Mouse (Mus musculus) hindbrain, embryonic 12.5 days (tissue): ENCODE measurements around the gene Adgre5. TPM values are rescaled to one million over a fixed set of nuclear protein-coding genes. Genes with fewer than 3 reads are reported as not detected.

Experiments
- ATAC-seq: fragments of 200-750 bp; cut with Nextera tagmentation; 2 replicates; pipeline ENCODE4 v1.8.0; 2017; ENCODE audit warnings: moderate TSS enrichment; ENCODE audit not compliant: low FRiP score
- H3K27ac ChIP-seq: fragments of 300-500 bp; sonication (generic); 2 replicates; pipeline ENCODE4 v1.5.1; 2016; ENCODE audit warnings: mild to moderate bottlenecking
- H3K27me3 ChIP-seq: fragments of 300-500 bp; sonication (generic); 2 replicates; pipeline ENCODE4 v1.6.1; 2016; ENCODE audit warnings: mild to moderate bottlenecking
- H3K36me3 ChIP-seq: fragments of 300-500 bp; sonication (generic); 2 replicates; pipeline ENCODE4 v1.6.1; 2016; ENCODE audit warnings: mild to moderate bottlenecking
- H3K4me1 ChIP-seq: fragments of 300-500 bp; sonication (generic); 2 replicates; pipeline ENCODE4 v1.6.1; 2016
- H3K4me2 ChIP-seq: fragments of 300-500 bp; sonication (generic); replicated peaks from 2 replicates; pipeline ENCODE4 v1.6.1; 2016; ENCODE audit warnings: mild to moderate bottlenecking
- H3K4me3 ChIP-seq: fragments of 300-500 bp; sonication (generic); 2 replicates; pipeline ENCODE4 v1.5.1; 2016; ENCODE audit warnings: mild to moderate bottlenecking
- H3K9ac ChIP-seq: fragments of 300-500 bp; sonication (generic); 2 replicates; pipeline ENCODE4 v1.6.1; 2016; ENCODE audit warnings: mild to moderate bottlenecking, moderate library complexity
- H3K9me3 ChIP-seq: fragments of 300-500 bp; sonication (generic); replicated peaks from 2 replicates; pipeline ENCODE4 v1.6.1; 2016; ENCODE audit warnings: mild to moderate bottlenecking
- WGBS: fragments of 180-500 bp; shearing (Covaris S2); methylation state at CpG from one replicate; pipeline ENCODE4 v1.1.7; 2016; 5-methylcytosine and 5-hydroxymethylcytosine counted together
- polyA plus RNA-seq: library from polyadenylated mRNA; unstranded; fragments of >200 nt; fragmentation: Nextera tagmentation; extraction: Ambion mirVana; gene quantifications from 2 replicates; pipeline ENCODE4 v1.2.1, GENCODE M21; 2016

Adgre5 gene
- polyA plus RNA-seq, 1 experiment from 2014 or later, result 18.9 TPM

- no peaks in the 10 kb centered on the region for H3K36me3 ChIP-seq
- no peak overlapping the region for H3K4me3 ChIP-seq
- H3K9me3 ChIP-seq, result no peaks in the 10 kb centered on the region
- no peak overlapping the region for H3K9ac ChIP-seq
- H3K27me3 ChIP-seq, result no peaks in the 10 kb centered on the region; the same call in 1 of the 2 replicates
- no peak overlapping the region for H3K27ac ChIP-seq
- ATAC-seq, result no peak
- WGBS, result 75% methylated on average over 5 of the region's 5 CpGs
- H3K4me2 ChIP-seq, result no peak overlapping the region
- H3K4me1 ChIP-seq, result no peaks in the 10 kb centered on the region
Measured at GRCm38 (mm10) chr8:83731906-83732305, 9.2 kb downstream of the Adgre5 start.

GRCm38 (mm10) chr8:83729009-83729807 lies 11.9 kb downstream of the Adgre5 start:
- WGBS, result 83% methylated on average over 11 of the region's 11 CpGs
- no peaks in the 10 kb centered on the region for H3K4me1 ChIP-seq
- H3K27me3 ChIP-seq, result no peaks in the 10 kb centered on the region
- H3K4me3 ChIP-seq, result no peak overlapping the region
- no peak for ATAC-seq
- no peak overlapping the region for H3K27ac ChIP-seq
- H3K9me3 ChIP-seq, result no peaks in the 10 kb centered on the region
- no peak overlapping the region for H3K9ac ChIP-seq
- H3K4me2 ChIP-seq, result no peak overlapping the region
- peaks cover 16% of the 10 kb centered on the region for H3K36me3 ChIP-seq

GRCm38 (mm10) chr8:83725521-83726102 lies 15.5 kb downstream of the Adgre5 start:
- Histone ChIP-seq H3K4me3 (no peak overlapping the region), H3K27me3 (no peaks in the 10 kb centered on the region), H3K27ac (no peak overlapping the region), H3K4me1 (no peaks in the 10 kb centered on the region), H3K4me2 (no peak overlapping the region), H3K36me3 (peaks cover 52% of the 10 kb centered on the region), H3K9ac (no peak overlapping the region), H3K9me3 (no peaks in the 10 kb centered on the region)
- ATAC-seq, result no peak; the same call in 1 of the 2 replicates
- WGBS, result 94% methylated on average over 8 of the region's 8 CpGs

- H3K27me3 ChIP-seq, result no peaks in the 10 kb centered on the region
- 47% methylated on average over 15 of the region's 15 CpGs for WGBS
- ATAC-seq, result peak; percentile 53
- no peak overlapping the region for H3K27ac ChIP-seq
- H3K4me2 ChIP-seq, result no peak overlapping the region
- no peaks in the 10 kb centered on the region for H3K4me1 ChIP-seq
- H3K9me3 ChIP-seq, result no peaks in the 10 kb centered on the region
- H3K4me3 ChIP-seq, result no peak overlapping the region
- H3K9ac ChIP-seq, result no peak overlapping the region
- peaks cover 60% of the 10 kb centered on the region for H3K36me3 ChIP-seq
Measured at GRCm38 (mm10) chr8:83724697-83725482, 16.2 kb downstream of the Adgre5 start.

- peaks cover 66% of the 10 kb centered on the region for H3K36me3 ChIP-seq
- H3K9me3 ChIP-seq, result no peaks in the 10 kb centered on the region
- 92% methylated on average over 11 of the region's 11 CpGs for WGBS
- no peak for ATAC-seq
- H3K9ac ChIP-seq, result no peak overlapping the region
- H3K4me2 ChIP-seq, result no peak overlapping the region
- H3K27ac ChIP-seq, result no peak overlapping the region
- no peak overlapping the region for H3K4me3 ChIP-seq
- H3K4me1 ChIP-seq, result no peaks in the 10 kb centered on the region; the same call in 1 of the 2 replicates
- H3K27me3 ChIP-seq, result no peaks in the 10 kb centered on the region
Measured at GRCm38 (mm10) chr8:83723447-83724083, 17.6 kb downstream of the Adgre5 start.

GRCm38 (mm10) chr8:83722631-83723030 lies 18.5 kb downstream of the Adgre5 start:
- Histone ChIP-seq H3K27ac (no peak overlapping the region), H3K4me2 (no peak overlapping the region), H3K36me3 (peaks cover 66% of the 10 kb centered on the region), H3K9me3 (no peaks in the 10 kb centered on the region), H3K4me3 (no peak overlapping the region), H3K27me3 (no peaks in the 10 kb centered on the region), H3K4me1 (no peaks in the 10 kb centered on the region; the same call in 1 of the 2 replicates), H3K9ac (no peak overlapping the region)
- WGBS, result 90% methylated on average over 12 of the region's 12 CpGs
- no peak for ATAC-seq

- no peaks in the 10 kb centered on the region for H3K9me3 ChIP-seq
- H3K27me3 ChIP-seq, result no peaks in the 10 kb centered on the region
- H3K27ac ChIP-seq, result no peak overlapping the region
- no peak overlapping the region for H3K9ac ChIP-seq
- 93% methylated on average over 25 of the region's 25 CpGs for WGBS
- H3K4me2 ChIP-seq, result no peak overlapping the region
- H3K36me3 ChIP-seq, result peaks cover 66% of the 10 kb centered on the region
- no peak for ATAC-seq
- H3K4me3 ChIP-seq, result no peak overlapping the region
- H3K4me1 ChIP-seq, result peaks cover 7% of the 10 kb centered on the region
Measured at GRCm38 (mm10) chr8:83721405-83722025, 19.6 kb downstream of the Adgre5 start.

GRCm38 (mm10) chr8:83719693-83720092 lies 21.4 kb downstream of the Adgre5 start:
- no peak overlapping the region for H3K9ac ChIP-seq
- H3K36me3 ChIP-seq, result peaks cover 54% of the 10 kb centered on the region
- ATAC-seq, result no peak
- H3K4me3 ChIP-seq, result no peak overlapping the region
- no peak overlapping the region for H3K27ac ChIP-seq
- no peaks in the 10 kb centered on the region for H3K27me3 ChIP-seq
- 86% methylated on average over 2 of the region's 2 CpGs for WGBS
- no peak overlapping the region for H3K4me2 ChIP-seq
- peaks cover 15% of the 10 kb centered on the region for H3K4me1 ChIP-seq
- H3K9me3 ChIP-seq, result no peaks in the 10 kb centered on the region

- Histone ChIP-seq H3K36me3 (peaks cover 48% of the 10 kb centered on the region), H3K27ac (no peak overlapping the region), H3K9me3 (no peaks in the 10 kb centered on the region), H3K4me1 (peaks cover 15% of the 10 kb centered on the region), H3K27me3 (no peaks in the 10 kb centered on the region), H3K9ac (no peak overlapping the region), H3K4me3 (no peak overlapping the region), H3K4me2 (no peak overlapping the region)
- WGBS, result 82% methylated on average over 2 of the region's 2 CpGs
- ATAC-seq, result no peak
Measured at GRCm38 (mm10) chr8:83719048-83719447, 22.1 kb downstream of the Adgre5 start.

- peaks cover 23% of the 10 kb centered on the region for H3K36me3 ChIP-seq
- no peak for ATAC-seq
- peaks cover 4% of the 10 kb centered on the region; the same call in 1 of the 2 replicates for H3K27me3 ChIP-seq
- 0 out of 2 replicates have a peak overlapping the region, but pooled peaks have one; percentile 32 for H3K9ac ChIP-seq
- peak overlapping the region; percentile 91 for H3K4me2 ChIP-seq
- WGBS, result 69% methylated on average over 2 of the region's 2 CpGs
- H3K4me3 ChIP-seq, result peak overlapping the region; percentile 93
- H3K9me3 ChIP-seq, result no peaks in the 10 kb centered on the region
- H3K4me1 ChIP-seq, result peaks cover 15% of the 10 kb centered on the region
- H3K27ac ChIP-seq, result no peak overlapping the region
Measured at GRCm38 (mm10) chr8:83716563-83716962, 24.6 kb downstream of the Adgre5 start.

GRCm38 (mm10) chr8:83715771-83716170 lies 25.4 kb downstream of the Adgre5 start:
- peaks cover 15% of the 10 kb centered on the region for H3K4me1 ChIP-seq
- WGBS, result 1% methylated on average over 17 of the region's 17 CpGs
- H3K9ac ChIP-seq, result peak overlapping the region; percentile 87
- peak overlapping the region; percentile 93 for H3K4me3 ChIP-seq
- no peak for ATAC-seq
- no peaks in the 10 kb centered on the region for H3K9me3 ChIP-seq
- H3K36me3 ChIP-seq, result peaks cover 15% of the 10 kb centered on the region
- H3K4me2 ChIP-seq, result peak overlapping the region; percentile 91
- peak overlapping the region; percentile 93 for H3K27ac ChIP-seq
- peaks cover 4% of the 10 kb centered on the region; the same call in 1 of the 2 replicates for H3K27me3 ChIP-seq
